Mouse (Mus musculus) olfactory bulb, adult 2 months (tissue): ENCODE measurements around the gene Utp15.

Source experiments
- CTCF ChIP-seq: fragments of 200-500 bp; IDR thresholded peaks from 2 replicates; pipeline ENCODE4 v1.5.1; 2012; ENCODE audit warnings: low read depth, mild to moderate bottlenecking, low read length, moderate library complexity; ENCODE audit not compliant: insufficient read depth
- POLR2A ChIP-seq: fragments of 200-500 bp; IDR thresholded peaks from 2 replicates; pipeline ENCODE4 v1.6.1; 2012; ENCODE audit warnings: mild to moderate bottlenecking, low read depth, low read length, moderate library complexity; ENCODE audit not compliant: insufficient read depth

- no peak for TF ChIP-seq CTCF
- TF ChIP-seq POLR2A: no peak
Measured at GRCm38 (mm10) chr13:98290719-98291118, 27.9 kb upstream of the Utp15 start.
